Mouse (Mus musculus) layer of hippocampus, adult 11-12 months (tissue): Measurements from ENCODE around the gene Tead4.
A peak's percentile ranks its signal among the peaks of the same experiment; 100 is the strongest.
"Not testable (repeated sequence)": the region's sequence is repeated elsewhere in the genome, so short reads cannot be mapped to it uniquely, and the experiment has no call there.

Experiments used
- DNase-seq: peaks from one replicate; pipeline ENCODE4 v3.0.0; 2022; ENCODE audit warnings: low spot score

Gene Tead4

DNA sequence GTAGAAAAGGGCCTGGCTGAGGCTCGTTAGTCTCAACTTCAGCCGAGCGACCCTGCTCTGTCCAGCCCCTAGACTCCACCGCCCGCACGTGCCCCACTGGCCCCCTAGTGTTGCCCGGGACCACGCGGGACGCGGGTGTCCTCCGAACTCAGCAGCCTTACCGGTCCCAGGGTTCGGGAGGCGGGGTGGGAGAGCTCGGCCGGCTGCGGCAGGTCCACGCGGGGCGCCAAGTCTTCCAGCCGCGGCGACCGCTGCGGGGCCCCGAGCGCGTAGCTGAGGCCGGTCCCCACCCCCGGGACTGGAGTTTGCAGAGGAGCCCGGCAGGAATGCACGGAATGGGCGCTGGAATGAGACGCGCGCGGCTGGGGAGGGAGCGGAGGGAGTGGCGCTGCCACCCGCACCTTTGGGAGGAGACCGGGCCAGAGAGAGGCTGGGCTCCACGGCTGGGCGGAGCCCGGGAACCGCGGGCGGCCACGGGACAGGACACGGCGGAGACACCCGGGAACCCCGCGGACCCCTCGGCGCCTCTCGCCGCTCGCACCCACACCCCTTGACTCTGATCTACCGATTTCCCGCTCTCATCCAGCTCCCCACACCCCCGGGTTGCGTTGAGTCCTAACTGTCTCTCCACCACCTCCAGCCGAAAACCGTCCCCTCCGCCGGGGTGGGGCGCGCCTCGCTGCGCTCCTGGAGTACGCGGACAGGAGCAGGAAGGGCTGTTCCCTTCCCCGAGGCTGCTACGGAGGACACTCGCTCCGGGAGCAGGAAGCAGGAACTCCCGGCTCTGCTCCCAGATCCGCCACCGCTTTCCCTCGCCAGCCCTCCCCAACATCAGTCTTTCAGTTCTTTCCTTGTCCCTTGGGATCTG lies at the start of gene Tead4:
TSS of gene Tead4 (minus strand) at position 690 of the 868 bp plus-strand sequence.
- no peak for DNase-seq

DNA sequence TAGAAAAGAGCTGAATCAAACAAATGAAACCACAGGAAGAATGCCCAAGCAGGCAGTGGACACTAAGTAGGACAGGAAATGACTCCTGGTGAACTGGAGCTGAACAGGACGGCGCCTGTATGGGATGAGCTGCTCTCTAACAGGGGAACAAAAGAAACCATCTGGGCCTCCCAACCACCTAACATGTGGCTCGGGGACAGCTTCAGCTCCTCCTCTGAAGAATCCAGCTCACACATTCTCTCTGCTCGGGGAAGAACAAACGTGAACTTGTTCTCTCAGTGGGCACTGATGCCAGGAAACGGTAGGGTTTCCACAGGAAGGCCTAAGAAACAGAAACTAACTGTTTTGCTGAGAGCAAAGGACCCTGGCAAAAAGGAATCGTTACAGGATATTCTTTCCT lies 49.1 kb upstream of the Tead4 start:
- DNase-seq: peak; percentile 57

DNA sequence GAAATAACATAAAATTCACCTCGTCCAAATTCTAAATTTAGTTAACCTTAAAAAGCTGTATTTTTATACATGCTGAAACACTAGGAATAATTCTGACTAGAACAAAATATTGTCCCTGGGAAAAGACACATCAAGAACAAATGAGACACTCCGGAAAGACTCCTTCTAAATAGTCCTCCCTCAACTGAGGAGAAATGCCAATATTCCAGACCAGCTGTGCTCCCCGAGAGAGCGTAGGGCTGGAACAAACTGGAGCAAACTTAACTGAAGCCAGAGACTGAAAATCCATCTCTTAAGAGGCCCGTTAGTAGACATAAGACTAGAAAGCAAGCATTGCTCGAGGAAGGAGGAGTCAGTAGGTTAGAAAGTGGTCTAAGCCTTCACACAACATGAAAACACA lies 46.2 kb upstream of the Tead4 start:
- no peak for DNase-seq

DNA sequence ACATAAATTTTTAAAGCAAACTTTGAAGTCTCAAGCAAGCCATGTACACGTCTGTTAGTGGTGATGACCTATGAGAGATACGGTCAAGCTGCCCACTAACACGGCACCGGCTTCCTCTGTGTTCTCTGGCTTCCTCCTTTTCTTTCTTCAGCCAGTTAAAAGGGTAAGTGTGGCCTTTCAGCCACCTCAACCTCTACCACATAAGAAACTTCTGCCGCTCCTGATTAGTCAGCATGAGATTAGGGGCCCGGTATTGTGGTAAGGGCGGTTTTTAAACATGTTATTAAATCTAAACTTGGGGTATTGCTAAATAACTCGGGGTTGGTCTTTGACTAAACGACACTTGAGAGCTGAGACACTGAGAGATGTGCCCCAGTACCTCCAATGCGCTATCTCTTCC lies 45.0 kb upstream of the Tead4 start:
- no peak for DNase-seq

DNA sequence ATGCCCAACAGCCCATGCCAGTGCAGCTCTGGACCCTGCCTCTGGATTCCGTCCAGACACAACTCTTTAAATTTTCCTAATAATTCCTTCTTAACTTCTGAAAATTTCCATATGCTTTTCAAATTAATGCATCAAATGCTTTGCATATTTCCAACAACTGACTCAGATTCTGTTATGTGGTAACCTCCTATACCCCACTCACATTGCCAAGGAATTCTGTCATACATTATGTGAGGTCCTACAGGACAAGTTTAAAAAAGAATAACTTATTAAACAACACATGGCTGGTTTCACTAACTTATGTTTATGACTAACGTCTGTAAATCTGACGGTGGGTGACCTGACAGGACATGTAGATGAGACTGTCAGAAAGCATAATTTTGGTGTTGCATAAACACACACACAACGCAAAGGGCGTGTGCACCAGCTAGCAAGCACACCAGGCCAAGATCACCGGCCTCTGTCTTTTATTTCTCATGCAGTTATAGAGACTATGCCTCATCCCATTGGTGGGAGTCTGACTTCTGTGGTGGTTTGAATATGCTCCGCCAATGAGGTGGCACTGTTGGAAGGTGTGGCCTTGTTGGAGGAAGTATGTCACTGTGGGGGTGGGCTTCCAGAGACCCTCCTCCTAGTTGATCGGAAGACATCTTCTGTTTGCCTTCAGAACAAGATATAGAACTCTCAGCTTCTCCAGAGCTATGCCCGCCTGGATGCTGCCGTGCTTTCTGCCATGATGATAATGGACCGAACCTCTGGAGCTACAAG lies 41.5 kb upstream of the Tead4 start:
- DNase-seq: no peak

DNA sequence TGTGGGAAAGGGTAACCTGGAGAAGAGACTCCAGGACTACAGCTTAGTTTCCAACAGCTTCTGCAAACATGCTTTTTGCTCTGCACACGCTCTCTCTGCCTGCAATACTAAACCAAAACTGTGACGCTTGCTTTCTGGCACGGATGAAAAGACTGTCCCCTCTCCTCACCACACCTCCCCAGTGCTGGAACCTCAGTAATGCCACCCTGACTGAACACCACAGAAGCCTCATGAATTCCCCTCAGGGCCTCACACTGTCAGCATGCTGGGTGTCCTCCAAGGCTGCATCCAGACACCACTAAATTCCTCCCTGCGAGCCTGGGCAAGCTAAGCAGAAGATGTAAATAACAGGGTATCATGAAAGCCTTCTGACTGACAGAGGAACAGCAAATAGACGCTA lies 38.3 kb upstream of the Tead4 start:
- DNase-seq: no peak

DNA sequence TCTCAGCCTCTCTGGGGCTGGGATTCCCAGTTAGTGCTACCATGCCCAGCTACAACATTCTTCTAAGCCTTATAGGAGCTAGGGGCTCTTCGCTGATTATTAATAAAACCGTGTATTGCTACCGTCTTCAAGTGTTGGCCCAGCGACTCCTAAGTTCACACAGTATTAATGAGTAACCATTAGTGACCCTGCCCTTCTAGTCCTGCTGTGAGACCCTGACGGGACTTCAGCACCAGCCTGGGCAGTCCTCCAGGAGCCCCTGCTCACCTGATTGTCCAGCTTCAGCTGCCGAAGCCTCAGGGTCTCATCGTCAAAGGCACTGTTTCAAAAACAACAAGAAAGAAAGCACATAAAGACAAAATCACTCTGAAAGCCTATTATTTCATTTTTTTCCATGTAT lies 36.8 kb upstream of the Tead4 start:
- no peak for DNase-seq

DNA sequence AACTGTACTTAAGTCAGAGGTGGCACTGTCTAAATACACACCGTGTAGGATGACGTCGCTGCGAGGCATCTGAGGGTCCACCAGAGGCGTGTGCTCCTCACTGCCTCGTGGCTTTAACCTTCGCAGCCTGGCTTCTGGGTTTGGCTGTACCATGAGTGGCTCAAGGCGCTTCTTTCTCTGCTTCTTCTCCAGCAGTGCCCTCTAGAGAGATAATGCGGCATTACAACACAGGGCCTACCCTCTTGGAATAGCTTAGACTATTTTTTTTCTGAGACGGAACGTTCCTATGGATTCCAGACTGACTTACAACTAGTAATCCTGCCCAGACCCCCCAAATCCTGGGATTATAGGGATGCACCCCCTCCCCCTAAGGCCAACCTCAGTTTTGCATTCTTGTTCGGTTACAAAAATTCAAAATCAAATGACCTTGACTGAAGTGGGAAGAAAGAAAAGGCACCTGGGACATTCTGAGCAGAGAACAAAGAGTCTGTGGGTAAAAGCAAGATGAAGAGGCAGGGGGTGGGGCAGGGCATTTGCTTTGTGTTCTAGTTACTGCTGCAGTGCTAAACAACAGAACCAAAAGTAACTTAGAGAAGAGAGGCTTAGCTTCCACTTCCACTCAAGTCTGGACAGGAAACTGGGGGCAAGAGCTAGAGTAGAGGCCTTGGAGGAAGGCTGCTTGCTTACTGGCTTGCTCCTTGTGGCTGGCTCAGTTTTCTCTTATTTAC lies 33.9 kb upstream of the Tead4 start:
- peak; percentile 81 for DNase-seq

DNA sequence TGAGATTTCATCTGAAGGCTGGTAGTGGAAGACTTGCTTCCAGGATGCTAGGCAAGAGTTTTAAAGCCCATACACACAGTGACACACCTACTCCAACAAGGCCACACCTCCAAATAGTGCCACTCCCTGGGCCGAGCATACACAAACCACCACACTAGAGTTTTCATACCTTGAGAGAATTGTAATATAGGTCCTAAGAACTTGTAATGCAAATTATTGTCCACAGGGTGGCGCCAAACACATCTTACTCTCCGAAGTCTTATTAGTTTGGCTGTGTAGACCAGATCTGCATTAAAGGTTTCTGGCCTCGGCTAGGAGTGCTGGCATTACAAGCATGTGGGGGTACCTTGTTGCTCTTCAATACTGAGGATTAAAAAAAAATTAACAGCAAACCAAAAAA lies 17.7 kb upstream of the Tead4 start:
- DNase-seq: peak; percentile 76

DNA sequence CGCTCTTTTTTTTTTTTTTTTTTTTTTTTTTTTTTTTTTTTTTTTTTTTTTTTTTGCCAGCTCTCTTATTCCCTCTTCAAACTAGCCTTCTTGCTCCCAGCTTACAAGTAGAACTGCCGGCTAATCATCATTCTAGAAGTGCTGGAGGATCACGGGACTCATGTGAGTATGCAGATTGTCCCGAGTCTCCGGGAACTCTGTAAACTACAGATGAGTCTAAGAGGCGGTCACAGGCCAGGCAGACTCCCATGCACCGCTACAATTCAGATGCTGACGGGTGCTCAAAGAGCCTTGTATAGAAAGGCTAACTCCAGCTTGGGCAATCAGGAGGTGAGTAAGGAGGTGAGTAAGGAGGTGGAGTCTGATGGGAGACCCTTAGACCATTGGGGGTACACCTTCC lies 15.0 kb upstream of the Tead4 start:
- DNase-seq: no peak

DNA sequence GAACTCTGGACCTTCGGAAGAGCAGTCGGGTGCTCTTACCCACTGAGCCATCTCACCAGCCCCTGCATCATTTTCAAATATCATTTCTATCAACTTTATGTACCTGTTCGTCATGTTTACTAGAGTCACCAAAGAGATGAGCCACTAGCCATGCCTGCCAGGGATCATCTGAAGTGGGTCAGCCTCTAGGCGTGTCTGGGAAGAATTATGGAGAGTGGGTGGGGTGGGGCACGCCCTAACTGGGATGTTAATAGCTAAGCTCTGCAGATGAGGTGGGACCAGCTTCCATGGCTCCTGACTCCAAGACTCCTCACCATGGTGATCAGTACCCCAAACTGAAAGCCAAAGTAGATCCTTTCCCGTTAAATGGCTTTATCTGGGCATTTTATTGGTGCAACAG lies 14.2 kb upstream of the Tead4 start:
- DNase-seq: no peak

DNA sequence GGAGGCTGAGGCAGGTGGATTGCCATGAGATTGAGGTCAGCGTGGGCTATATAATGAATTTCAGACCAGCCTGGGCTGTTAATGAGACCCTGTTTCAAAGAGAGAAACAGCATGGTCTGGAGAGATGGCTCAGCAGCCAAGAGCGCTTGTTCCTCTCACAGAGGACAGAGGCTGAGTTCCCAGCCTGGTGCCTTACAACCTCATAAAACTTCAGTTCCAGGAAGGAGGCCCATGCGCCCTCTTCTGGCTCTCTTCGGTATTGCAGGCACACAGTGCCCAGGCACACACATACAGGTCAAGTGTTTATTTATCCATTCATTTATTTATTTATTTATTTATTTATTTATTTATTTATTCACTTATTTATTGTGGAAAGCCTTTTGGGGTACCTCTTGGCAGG lies 7.7 kb upstream of the Tead4 start:
- DNase-seq: peak; percentile 28

DNA sequence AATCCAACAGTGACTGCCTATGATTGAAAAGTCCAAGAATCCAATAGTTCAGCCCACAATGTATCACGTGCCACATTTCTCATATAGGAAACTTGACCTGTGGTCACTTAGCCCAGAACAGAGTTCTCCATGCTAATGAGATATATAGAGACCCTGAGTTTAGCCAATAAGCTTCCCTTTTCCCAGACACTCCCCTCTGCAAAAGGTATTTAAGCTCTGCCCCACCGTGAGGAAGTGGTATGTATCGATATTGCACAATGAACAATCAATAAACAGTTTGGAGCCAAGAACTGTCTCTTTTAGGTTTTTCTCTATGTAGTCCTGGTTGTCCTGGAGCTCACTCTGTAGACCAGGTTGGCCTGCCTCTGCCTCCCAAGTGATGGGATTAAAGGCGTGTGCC lies 4.2 kb upstream of the Tead4 start:
- DNase-seq: no peak

DNA sequence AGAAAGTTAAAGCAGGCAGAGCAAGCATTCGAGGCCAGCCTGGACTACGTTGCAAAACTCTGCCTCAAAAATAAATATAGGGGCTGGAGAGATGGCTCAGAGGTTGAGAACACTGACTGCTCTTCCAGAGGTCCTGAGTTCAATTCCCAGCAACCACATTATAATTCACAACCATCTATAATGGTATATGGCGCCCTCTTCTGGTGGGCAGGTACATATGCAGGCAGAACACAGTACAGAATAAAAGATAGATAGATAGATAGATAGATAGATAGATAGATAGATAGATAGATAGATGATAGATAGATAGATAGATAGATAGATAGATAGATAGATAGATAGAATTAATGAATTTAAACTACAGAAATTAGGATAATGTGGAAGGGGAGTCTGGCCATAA lies 2.0 kb upstream of the Tead4 start:
- not testable (repeated sequence) for DNase-seq

DNA sequence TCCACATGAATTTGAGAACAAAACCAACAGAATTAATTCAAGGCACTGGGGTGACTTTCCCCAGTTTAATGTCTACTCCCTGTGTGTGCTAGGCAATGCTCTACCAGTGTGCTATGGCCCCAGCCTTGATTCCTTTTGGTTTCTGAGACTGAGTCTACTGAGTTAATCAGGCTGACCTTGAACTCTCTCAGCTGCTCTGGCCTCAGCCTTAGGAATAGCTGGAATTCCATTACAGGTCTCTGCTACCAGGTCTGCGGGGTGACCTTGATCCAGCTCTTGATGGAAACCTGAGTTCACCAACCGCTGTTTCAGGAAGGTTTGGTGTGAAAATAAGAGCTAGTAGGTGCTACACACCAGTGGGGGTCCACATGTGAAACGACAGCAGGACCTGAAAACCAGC lies 1.3 kb upstream of the Tead4 start:
- DNase-seq: no peak

DNA sequence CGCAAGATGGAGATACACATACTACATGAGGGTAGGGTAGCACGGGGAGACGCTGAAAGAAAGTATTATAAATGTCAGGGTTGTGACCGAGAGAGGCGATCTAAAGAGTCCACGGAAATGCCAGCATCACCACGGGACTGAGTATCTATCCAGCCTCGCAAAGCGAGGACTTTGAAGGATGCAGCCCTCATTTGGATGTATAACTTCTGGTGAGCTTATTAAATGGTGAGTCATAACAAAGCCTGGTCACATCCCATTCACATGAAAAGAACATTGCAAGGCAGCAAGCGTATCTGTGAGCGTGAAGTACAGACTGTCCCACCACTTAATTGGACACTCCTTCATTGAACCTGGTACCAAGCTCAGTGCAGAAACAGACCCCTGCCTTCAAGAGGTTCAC lies 835 bp upstream of the Tead4 start:
- DNase-seq: no peak

DNA sequence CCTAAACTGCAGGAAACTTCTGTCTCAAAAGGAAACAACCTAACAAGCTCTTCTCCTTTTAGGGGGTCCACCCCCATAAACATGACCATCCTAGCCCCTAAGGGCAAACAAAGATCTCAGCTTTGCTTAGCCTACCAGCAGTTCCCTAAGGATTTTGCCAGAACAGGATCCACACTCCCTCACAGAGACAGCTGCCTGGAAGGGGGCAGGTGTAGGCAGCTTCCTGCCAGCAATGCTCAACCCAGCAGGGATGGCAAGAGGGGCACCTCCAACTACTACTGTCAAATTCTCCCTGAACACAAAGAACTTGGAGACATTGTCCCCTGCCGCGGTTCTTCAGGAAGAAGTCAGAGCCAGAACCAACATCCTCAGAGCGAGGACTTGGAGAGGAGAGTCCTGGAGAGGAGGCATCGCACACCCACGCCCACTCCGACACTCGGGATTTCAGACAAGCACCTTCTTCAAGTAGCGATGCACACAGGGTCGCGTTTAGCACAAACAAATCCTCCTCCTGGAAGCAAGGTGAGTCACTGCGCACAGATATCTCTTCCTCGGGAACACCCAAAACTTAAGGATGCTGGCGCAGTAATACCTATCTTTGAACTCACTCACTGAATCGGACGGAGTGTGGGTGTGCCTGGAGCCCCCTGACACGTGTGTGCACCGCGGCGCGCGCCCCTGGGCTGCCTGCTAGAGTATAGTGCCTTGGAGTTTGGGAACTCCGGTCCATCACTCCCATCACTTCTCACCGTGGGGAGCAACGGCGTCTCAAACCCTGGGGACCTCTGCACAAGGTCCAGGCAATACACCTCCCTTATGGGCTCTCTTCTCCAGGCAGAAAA lies 1.1 kb downstream of the Tead4 start:
- no peak for DNase-seq

DNA sequence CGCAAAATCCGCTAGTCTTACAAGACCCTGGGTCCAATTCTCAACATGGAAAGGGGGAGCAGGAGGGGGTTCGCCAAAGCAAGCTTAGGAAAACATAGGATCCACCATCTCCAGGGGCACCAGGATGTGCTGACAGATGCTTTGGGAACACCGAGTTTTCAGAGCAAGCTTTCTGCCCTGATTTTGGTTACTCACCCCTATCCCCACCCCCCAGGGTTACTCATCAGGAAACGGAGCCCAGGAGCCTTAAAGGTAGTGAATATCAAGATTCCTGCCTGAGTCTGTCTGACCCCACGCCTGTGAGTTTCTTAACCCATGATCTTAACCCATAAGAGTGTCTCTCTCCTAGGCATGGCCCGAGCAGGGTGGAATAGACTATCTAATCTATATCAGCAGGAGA lies 2.4 kb downstream of the Tead4 start:
- DNase-seq: no peak

DNA sequence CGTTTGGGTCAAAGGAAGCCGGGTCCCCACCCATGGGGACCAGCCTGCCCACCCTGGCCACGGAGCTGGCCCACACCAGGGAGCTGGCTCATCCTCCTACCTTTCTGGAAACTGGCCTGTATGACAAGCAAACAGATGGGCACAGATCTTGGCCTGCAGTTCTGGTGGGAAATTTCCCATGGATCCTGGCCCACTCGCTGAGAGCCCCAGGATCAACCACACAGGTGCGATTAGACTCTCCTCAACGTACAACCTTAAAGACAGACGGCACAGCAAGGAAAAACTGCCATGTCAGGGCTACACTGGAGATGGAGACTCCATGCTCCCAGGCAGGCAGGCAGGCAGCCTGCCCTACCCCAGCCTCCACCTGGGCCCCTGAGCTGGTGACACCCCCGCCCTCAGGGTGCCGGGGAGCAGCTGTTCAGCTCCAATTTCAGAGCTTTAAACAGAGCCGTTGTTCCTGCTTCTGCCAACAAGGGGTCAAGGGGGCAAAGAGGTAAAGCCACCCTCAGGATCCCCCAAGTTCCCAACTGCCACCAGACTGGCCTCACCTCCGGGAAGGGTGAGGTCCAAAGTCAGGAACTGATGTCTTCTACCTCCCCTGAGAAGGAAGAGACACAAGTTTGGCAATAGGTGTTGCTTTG lies 3.8 kb downstream of the Tead4 start:
- no peak for DNase-seq

DNA sequence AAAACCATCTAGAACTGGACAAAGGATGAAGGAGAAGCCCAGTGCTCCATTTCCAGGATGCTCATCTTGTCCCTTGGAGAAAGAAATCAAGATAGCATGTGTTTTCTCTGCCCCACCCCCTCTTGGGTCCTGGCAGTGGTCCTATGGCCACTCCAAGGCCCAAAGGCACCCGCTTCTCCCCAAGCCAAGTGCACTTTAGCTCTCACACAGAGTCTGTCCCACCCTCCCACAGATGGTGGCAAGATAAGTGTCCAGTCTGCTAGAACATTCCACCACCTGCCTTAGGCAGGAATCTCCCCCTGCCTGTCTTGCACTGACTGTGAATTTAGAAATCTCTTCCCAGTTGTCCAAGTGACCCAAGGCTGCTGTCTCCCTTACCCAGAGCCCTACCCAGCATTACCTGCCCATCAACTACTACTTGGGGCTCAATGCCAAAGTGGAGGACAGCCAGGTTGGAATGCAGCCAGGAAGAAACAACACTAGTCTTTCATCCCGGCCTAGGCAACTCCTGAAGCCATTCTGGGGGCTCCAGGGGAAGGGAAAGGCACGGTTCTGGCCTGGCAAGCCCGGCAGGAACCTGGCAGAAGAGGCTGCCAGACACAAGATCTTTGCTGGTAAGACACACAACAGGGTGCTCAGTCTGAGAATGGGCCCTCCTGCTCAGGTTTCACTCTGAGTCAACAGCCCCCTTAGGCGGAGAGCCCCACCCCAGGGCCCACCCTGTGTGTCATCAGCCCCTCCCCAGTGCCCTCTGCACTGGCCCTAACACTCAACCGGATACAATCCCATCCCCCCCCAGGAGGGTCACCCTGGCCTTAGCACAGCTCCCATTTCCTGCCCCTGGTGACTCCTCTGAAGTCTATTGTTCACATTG lies 4.5 kb downstream of the Tead4 start:
- no peak for DNase-seq
